Mouse (Mus musculus): ENCODE results near the gene Nectin2. TPM values are rescaled to one million over a fixed set of nuclear protein-coding genes. Genes with fewer than 3 reads are reported as not detected.
A peak's percentile ranks its signal among the peaks of the same experiment; 100 is the strongest.

The Nectin2 gene
- total RNA-seq, 2 experiments from 2014 or later, result 1.4 to 1.5 TPM

DNA sequence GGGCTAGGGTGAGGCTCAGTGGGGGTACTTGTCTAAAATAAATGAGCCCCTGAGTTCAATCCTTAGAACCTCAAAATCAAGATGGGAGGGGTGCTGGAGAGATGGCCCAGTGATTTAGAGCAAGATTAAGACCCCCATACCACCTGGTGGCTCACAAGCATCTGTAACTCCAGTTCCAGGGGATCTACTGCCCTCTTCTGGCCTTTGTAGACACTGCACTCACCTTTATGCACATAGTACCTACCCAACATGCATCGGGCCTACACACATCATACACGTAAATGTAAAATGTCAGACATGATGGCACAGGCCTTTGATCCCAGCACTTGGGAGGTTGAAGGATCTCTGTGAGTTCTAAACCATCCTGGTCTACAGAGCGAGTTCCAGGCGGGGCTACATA lies 32.4 kb upstream of the Nectin2 start:
- TF ChIP-seq CTCF (IDR thresholded peaks at IDR 0.05), result peak; percentile 65
- peak; percentile 48 for DNase-seq
- intact Hi-C loops (cut with DNase I), result loop anchor here (2.0 kb wide), 1 partner anchor 30 kb away; no protein-coding TSS in a partner anchor
- no peak overlapping the region for H3K4me3 ChIP-seq
- peak overlapping the region; percentile 87; the same call in 1 of the 2 replicates for H3K27ac ChIP-seq

- DNase-seq, result no peak
- no peak for TF ChIP-seq CTCF (IDR thresholded peaks at IDR 0.05)
- H3K27ac ChIP-seq, result no peak overlapping the region
- H3K4me3 ChIP-seq, result no peak overlapping the region
- intact Hi-C loops (cut with DNase I), result loop anchor here (2.0 kb wide), 1 partner anchor 29 kb away; no protein-coding TSS in a partner anchor
Measured at GRCm38 (mm10) chr7:19781741-19782140, 31.5 kb upstream of the Nectin2 start.

- peak; percentile 41; the same call in 1 of the 2 replicates for TF ChIP-seq CTCF (IDR thresholded peaks at IDR 0.05)
- DNase-seq, result no peak
- intact Hi-C loops (cut with DNase I), result no loop called here
- Histone ChIP-seq H3K4me3 (no peak overlapping the region), H3K27ac (no peak overlapping the region)
Measured at GRCm38 (mm10) chr7:19779903-19780302, 29.6 kb upstream of the Nectin2 start.

DNA sequence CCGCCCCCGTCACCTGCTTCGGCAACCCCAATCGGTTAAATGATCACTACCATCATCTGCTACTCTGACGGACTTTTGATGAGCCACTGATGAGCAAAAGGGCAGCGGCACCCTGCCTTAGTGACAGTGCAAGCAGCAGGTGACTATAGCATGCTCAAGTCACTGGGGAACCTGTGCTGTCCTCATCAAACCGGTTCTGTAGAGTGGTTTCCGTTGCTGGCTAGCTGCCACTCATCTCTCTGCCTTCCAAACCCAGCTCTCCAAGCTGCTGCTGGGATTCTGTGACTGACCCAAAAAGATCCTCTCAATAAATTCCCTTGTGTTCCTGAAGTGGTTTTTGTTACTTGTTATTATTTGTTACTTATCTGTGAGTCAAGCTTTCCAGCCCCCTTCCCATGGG lies 28.4 kb upstream of the Nectin2 start:
- no peak overlapping the region for H3K27ac ChIP-seq
- no peak for DNase-seq
- intact Hi-C loops (cut with DNase I), result no loop called here
- no peak overlapping the region for H3K4me3 ChIP-seq
- TF ChIP-seq CTCF (IDR thresholded peaks at IDR 0.05), result no peak

DNA sequence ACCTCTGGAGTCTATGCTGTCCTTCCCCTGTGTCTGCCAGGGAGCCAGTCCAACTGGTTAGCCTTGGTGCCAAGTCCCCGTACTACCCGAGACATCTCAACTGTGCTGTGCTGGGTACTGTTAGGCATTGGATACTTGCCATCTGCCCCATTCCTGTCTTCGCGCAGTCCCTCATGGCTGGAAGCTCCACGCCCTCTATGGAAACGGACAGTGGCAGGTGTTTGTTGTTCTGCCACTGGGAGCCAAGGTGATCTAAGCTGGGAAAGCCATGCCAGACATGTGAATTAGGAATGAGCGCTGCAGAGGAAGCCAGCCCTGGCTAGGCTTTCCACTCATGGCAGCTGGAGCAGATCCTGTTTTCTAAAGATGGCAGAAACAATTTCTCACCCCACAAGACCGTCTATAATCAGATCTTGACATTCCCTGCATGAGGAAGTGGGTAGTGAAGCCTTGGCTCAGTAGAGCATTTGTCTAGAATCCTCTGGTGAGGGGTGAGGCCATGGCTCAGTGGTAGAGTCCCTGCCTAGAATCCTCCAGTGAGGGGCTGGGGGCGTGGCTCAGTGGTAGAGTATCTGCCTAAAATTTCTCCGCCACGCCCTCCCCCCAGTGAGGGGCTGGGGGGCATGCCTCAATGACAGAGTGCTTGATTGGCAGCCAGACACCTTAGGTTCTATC lies 26.9 kb upstream of the Nectin2 start:
- Histone ChIP-seq H3K27ac (peak overlapping the region; percentile 77), H3K4me3 (no peak overlapping the region)
- DNase-seq, result peak; percentile 90
- no peak for TF ChIP-seq CTCF (IDR thresholded peaks at IDR 0.05)
- intact Hi-C loops (cut with DNase I), result no loop called here

DNA sequence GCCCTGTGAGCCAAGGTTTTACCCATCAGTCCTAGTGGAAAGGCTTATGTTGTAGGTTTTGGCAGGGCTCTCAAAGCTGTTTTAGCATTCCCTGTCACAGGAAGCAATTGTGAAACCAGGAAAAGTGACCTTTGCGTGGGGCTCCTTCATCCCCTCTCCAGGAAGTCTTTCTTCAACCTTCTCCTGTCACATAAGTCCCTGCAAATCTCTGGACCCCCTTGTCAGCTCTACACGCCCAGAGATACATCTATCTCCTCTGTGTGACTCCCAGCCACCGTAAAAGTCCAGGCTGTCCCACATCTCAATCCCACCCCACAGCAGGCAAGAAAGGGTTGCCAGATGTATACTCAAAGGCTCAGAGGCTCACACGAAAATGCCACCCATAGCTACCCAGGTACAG lies 21.4 kb upstream of the Nectin2 start:
- no peak for DNase-seq
- no peak for TF ChIP-seq CTCF (IDR thresholded peaks at IDR 0.05)
- Histone ChIP-seq H3K4me3 (no peak overlapping the region), H3K27ac (peak overlapping the region; percentile 90; the same call in 1 of the 2 replicates)
- intact Hi-C loops (cut with DNase I), result no loop called here

GRCm38 (mm10) chr7:19770984-19771391 lies 20.7 kb upstream of the Nectin2 start, which contains the start of gene Bcam:
Gene Bcam (minus strand): TSS chr7:19771016.
- intact Hi-C loops (cut with DNase I), result no loop called here
- H3K27ac ChIP-seq, result peak within 1 kb of the TSS; percentile 90
- no peak for DNase-seq
- no peak for TF ChIP-seq CTCF (IDR thresholded peaks at IDR 0.05)
- peak within 1 kb of the TSS; percentile 82 for H3K4me3 ChIP-seq

GRCm38 (mm10) chr7:19770375-19770754 lies 20.1 kb upstream of the Nectin2 start:
- no peak for TF ChIP-seq CTCF (IDR thresholded peaks at IDR 0.05)
- peak overlapping the region; percentile 90 for H3K27ac ChIP-seq
- intact Hi-C loops (cut with DNase I), result no loop called here
- peak overlapping the region; percentile 82 for H3K4me3 ChIP-seq
- DNase-seq, result peak; percentile 86

GRCm38 (mm10) chr7:19769434-19770374 lies 19.4 kb upstream of the Nectin2 start:
- no peak for DNase-seq
- Histone ChIP-seq H3K27ac (peak overlapping the region; percentile 90), H3K4me3 (peak overlapping the region; percentile 82)
- intact Hi-C loops (cut with DNase I), result no loop called here
- TF ChIP-seq CTCF (IDR thresholded peaks at IDR 0.05), result no peak

DNA sequence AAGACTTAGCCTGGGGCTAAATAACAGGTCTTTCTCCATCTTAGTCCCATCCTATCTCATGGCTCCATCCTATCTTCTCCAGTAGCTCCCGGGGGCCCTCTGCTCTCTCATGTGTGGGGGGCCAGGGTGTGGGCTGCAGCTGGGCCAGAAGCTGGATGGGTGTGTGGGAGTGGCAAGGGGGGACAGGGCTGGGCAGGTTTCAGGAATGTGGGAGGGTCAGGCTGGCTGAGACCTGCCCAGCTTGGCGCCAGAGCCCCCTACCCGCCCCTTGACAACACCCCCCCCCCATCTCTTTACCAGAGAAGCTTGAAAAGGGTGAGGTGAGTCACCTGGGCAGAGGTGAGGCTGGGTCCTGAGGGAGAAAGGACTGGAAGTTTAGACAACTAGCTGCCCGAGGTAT lies 18.7 kb upstream of the Nectin2 start:
- Histone ChIP-seq H3K4me3 (peak overlapping the region; percentile 82), H3K27ac (peak overlapping the region; percentile 90)
- intact Hi-C loops (cut with DNase I), result no loop called here

GRCm38 (mm10) chr7:19768251-19768650 lies 18.0 kb upstream of the Nectin2 start:
- peak overlapping the region; percentile 82 for H3K4me3 ChIP-seq
- no peak for DNase-seq
- intact Hi-C loops (cut with DNase I), result no loop called here
- peak overlapping the region; percentile 90 for H3K27ac ChIP-seq
- TF ChIP-seq CTCF (IDR thresholded peaks at IDR 0.05), result no peak

More for the DNA sequence above, 18.7 kb upstream of the Nectin2 start:
- no peak for TF ChIP-seq CTCF (IDR thresholded peaks at IDR 0.05)
- DNase-seq, result no peak

- intact Hi-C loops (cut with DNase I), result no loop called here
- peak overlapping the region; percentile 76 for H3K27ac ChIP-seq
Measured at GRCm38 (mm10) chr7:19764581-19764980, 14.3 kb upstream of the Nectin2 start.

More at GRCm38 (mm10) chr7:19764581-19764980, 14.3 kb upstream of the Nectin2 start:
- TF ChIP-seq CTCF (IDR thresholded peaks at IDR 0.05), result no peak
- DNase-seq, result peak; percentile 31
- peak overlapping the region; percentile 5 for H3K4me3 ChIP-seq

Measured in gastrocnemius, adult 2 months (tissue).